Mouse (Mus musculus): Measurements from ENCODE around the gene S100a7a. TPM values are rescaled to one million over a fixed set of nuclear protein-coding genes. Genes with fewer than 3 reads are reported as not detected.

S100a7a gene
- polyA plus RNA-seq, 1 experiment = 0.11 TPM

- Histone ChIP-seq H3K79me2 (ENCODE audit: control insufficient read depth, insufficient read depth) (no peaks in the 10 kb centered on the region), H3K4me3 (ENCODE audit: insufficient read depth, poor library complexity, severe bottlenecking) (no peak overlapping the region), H3ac (ENCODE audit: control insufficient read depth, insufficient read length, low read depth) (no peak overlapping the region), H3K36me3 (ENCODE audit: control insufficient read depth, insufficient read depth) (no peaks in the 10 kb centered on the region), H3K27me3 (ENCODE audit: control insufficient read depth, insufficient read depth, insufficient read length) (peaks cover 27% of the 10 kb centered on the region), H3K79me3 (ENCODE audit: low read depth) (no peaks in the 10 kb centered on the region)
- TF ChIP-seq USF1 (IDR thresholded peaks at IDR 0.05; ENCODE audit: low read depth) = no peak
- no peak for TF ChIP-seq MYOD1 (IDR thresholded peaks at IDR 0.05; ENCODE audit: control insufficient read depth, insufficient read length, low read depth)
- no peak for TF ChIP-seq MYOG (IDR thresholded peaks at IDR 0.05; ENCODE audit: control insufficient read depth, extremely low read depth, insufficient read length)
Observed at GRCm38 (mm10) chr3:90693496-90693895, 39.7 kb downstream of the S100a7a start.

- Histone ChIP-seq H3K79me2 (ENCODE audit: control insufficient read depth, insufficient read depth) (no peaks in the 10 kb centered on the region), H3ac (ENCODE audit: control insufficient read depth, insufficient read length, low read depth) (no peak within 1 kb of the TSS), H3K79me3 (ENCODE audit: low read depth) (no peaks in the 10 kb centered on the region), H3K4me3 (ENCODE audit: insufficient read depth, poor library complexity, severe bottlenecking) (no peak within 1 kb of the TSS), H3K27me3 (ENCODE audit: control insufficient read depth, insufficient read depth, insufficient read length) (peaks cover 24% of the 10 kb centered on the region), H3K36me3 (ENCODE audit: control insufficient read depth, insufficient read depth) (no peaks in the 10 kb centered on the region)
- TF ChIP-seq FOSL1 (IDR thresholded peaks at IDR 0.05; ENCODE audit: insufficient read depth, low read length, poor library complexity, severe bottlenecking) (no peak), USF1 (IDR thresholded peaks at IDR 0.05; ENCODE audit: low read depth) (no peak), MYOD1 (IDR thresholded peaks at IDR 0.05; ENCODE audit: control insufficient read depth, insufficient read length, low read depth) (no peak), CEBPB (IDR thresholded peaks at IDR 0.05; ENCODE audit: low read depth) (no peak), MYOG (IDR thresholded peaks at IDR 0.05; ENCODE audit: control insufficient read depth, extremely low read depth, insufficient read length) (no peak), CTCF (IDR thresholded peaks at IDR 0.05; ENCODE audit: control insufficient read depth, insufficient read depth, insufficient read length) (no peak), MAX (IDR thresholded peaks at IDR 0.05) (no peak)
Observed at GRCm38 (mm10) chr3:90695613-90696012, 41.8 kb downstream of the S100a7a start, which contains the start of gene S100a9. S100a9 (minus strand) TSS chr3:90695721.

GRCm38 (mm10) chr3:90702244-90702643, 48.4 kb downstream of the S100a7a start:
- Histone ChIP-seq H3K79me2 (ENCODE audit: control insufficient read depth, insufficient read depth) (no peaks in the 10 kb centered on the region), H3K79me3 (ENCODE audit: low read depth) (no peaks in the 10 kb centered on the region), H3K4me3 (ENCODE audit: insufficient read depth, poor library complexity, severe bottlenecking) (no peak overlapping the region), H3K36me3 (ENCODE audit: control insufficient read depth, insufficient read depth) (no peaks in the 10 kb centered on the region), H3K27me3 (ENCODE audit: control insufficient read depth, insufficient read depth, insufficient read length) (peaks cover 3% of the 10 kb centered on the region), H3ac (ENCODE audit: control insufficient read depth, insufficient read length, low read depth) (no peak overlapping the region)
- TF ChIP-seq MYOG (IDR thresholded peaks at IDR 0.05; ENCODE audit: control insufficient read depth, extremely low read depth, insufficient read length) = no peak
- no peak for TF ChIP-seq CEBPB (IDR thresholded peaks at IDR 0.05; ENCODE audit: low read depth)
- no peak for TF ChIP-seq CTCF (IDR thresholded peaks at IDR 0.05; ENCODE audit: control insufficient read depth, insufficient read depth, insufficient read length)
- TF ChIP-seq MAX (IDR thresholded peaks at IDR 0.05) = no peak
- TF ChIP-seq FOSL1 (IDR thresholded peaks at IDR 0.05; ENCODE audit: insufficient read depth, low read length, poor library complexity, severe bottlenecking) = no peak
- TF ChIP-seq USF1 (IDR thresholded peaks at IDR 0.05; ENCODE audit: low read depth) = no peak
- TF ChIP-seq MYOD1 (IDR thresholded peaks at IDR 0.05; ENCODE audit: control insufficient read depth, insufficient read length, low read depth) = no peak

Other genes with a start within 250 kb of the S100a7a start
- gene Ints3, start 220.4 kb upstream of the S100a7a start, polyA plus RNA-seq (2012; fragmentation: generic; extraction: Trizol) = 39.3 TPM
- gene Npr1, start 188.2 kb upstream of the S100a7a start, polyA plus RNA-seq (2012; fragmentation: generic; extraction: Trizol) = 1.0 TPM
- gene Ilf2, start 177.9 kb upstream of the S100a7a start, polyA plus RNA-seq (2012; fragmentation: generic; extraction: Trizol) = 93.9 TPM
- gene Snapin, start 163.0 kb upstream of the S100a7a start, polyA plus RNA-seq (2012; fragmentation: generic; extraction: Trizol) = 18.8 TPM
- gene Chtop, start 144.5 kb upstream of the S100a7a start, polyA plus RNA-seq (2012; fragmentation: generic; extraction: Trizol) = 103 TPM
- gene S100a1, start 139.6 kb upstream of the S100a7a start, polyA plus RNA-seq (2012; fragmentation: generic; extraction: Trizol) = 96.0 TPM
- 96.7 TPM for gene S100a13, start 139.6 kb upstream of the S100a7a start, polyA plus RNA-seq (2012; fragmentation: generic; extraction: Trizol)
- gene S100a14, start 127.2 kb upstream of the S100a7a start, polyA plus RNA-seq (2012; fragmentation: generic; extraction: Trizol) = 0.96 TPM
- 49.2 TPM for gene S100a16, start 116.8 kb upstream of the S100a7a start, polyA plus RNA-seq (2012; fragmentation: generic; extraction: Trizol)
- 22.0 TPM for gene S100a3, start 93.4 kb upstream of the S100a7a start, polyA plus RNA-seq (2012; fragmentation: generic; extraction: Trizol)
- gene S100a2, start 63.8 kb upstream of the S100a7a start, polyA plus RNA-seq (2012; fragmentation: generic; extraction: Trizol) = not detected
- gene Gm42674, start 52.1 kb upstream of the S100a7a start, polyA plus RNA-seq (2012; fragmentation: generic; extraction: Trizol) = 1.5 TPM
- gene S100a4, start 50.2 kb upstream of the S100a7a start, polyA plus RNA-seq (2012; fragmentation: generic; extraction: Trizol) = 11,980 TPM
- gene S100a5, start 45.5 kb upstream of the S100a7a start, polyA plus RNA-seq (2012; fragmentation: generic; extraction: Trizol) = 0.43 TPM
- 4,076 TPM for gene S100a6, start 41.1 kb upstream of the S100a7a start, polyA plus RNA-seq (2012; fragmentation: generic; extraction: Trizol)
- gene S100a8, start 15.0 kb downstream of the S100a7a start, polyA plus RNA-seq (2012; fragmentation: generic; extraction: Trizol) = not detected
- gene S100a9, start 41.7 kb downstream of the S100a7a start, polyA plus RNA-seq (2012; fragmentation: generic; extraction: Trizol) = not detected
- not detected for gene Pglyrp4, start 72.9 kb downstream of the S100a7a start, polyA plus RNA-seq (2012; fragmentation: generic; extraction: Trizol)
- not detected for gene Gm5849, start 123.9 kb downstream of the S100a7a start, polyA plus RNA-seq (2012; fragmentation: generic; extraction: Trizol)